Mouse (Mus musculus): ENCODE measurements at regions not wholly inside any gene's neighbourhood (a gene's known extent, or its start where the extent isn't known, plus 50 kb on each side); places are given as distances from the start of the nearest gene placed in this dataset.
A peak's percentile ranks its signal among the peaks of the same experiment; 100 is the strongest.

- no peak for DNase-seq (ENCODE audit: low spot score)
These were observed 126.4 kb upstream of the Gas1 start for GRCm38 (mm10) chr13:60303561-60303960.

- DNase-seq (ENCODE audit: low spot score): no peak
These were observed 128.1 kb upstream of the Gas1 start for GRCm38 (mm10) chr13:60305028-60305810.

GRCm38 (mm10) chr13:60308062-60308801 lies 131.1 kb upstream of the Gas1 start:
- no peak for DNase-seq (ENCODE audit: low spot score)

GRCm38 (mm10) chr13:60309482-60309881 lies 132.3 kb upstream of the Gas1 start:
- no peak for DNase-seq (ENCODE audit: low spot score)

GRCm38 (mm10) chr13:60309926-60310325 lies 132.8 kb upstream of the Gas1 start:
- DNase-seq (ENCODE audit: low spot score): no peak

- no peak for DNase-seq (ENCODE audit: low spot score)
These were observed 135.4 kb upstream of the Gas1 start for GRCm38 (mm10) chr13:60312397-60313085.

- DNase-seq (ENCODE audit: low spot score): no peak
These were observed 141.4 kb upstream of the Gas1 start for GRCm38 (mm10) chr13:60318436-60319020.

- no peak for DNase-seq (ENCODE audit: low spot score)
These were observed 142.1 kb upstream of the Gas1 start for GRCm38 (mm10) chr13:60319268-60319667.

GRCm38 (mm10) chr13:60319861-60320602 lies 142.9 kb upstream of the Gas1 start:
- DNase-seq (ENCODE audit: low spot score): no peak

GRCm38 (mm10) chr13:60322579-60322978 lies 145.4 kb upstream of the Gas1 start:
- no peak for DNase-seq (ENCODE audit: low spot score)

GRCm38 (mm10) chr13:60330475-60331258 lies 153.5 kb upstream of the Gas1 start:
- DNase-seq (ENCODE audit: low spot score): no peak

GRCm38 (mm10) chr13:60336196-60336595 lies 159.0 kb upstream of the Gas1 start:
- DNase-seq (ENCODE audit: low spot score): no peak

GRCm38 (mm10) chr13:60337383-60337782 lies 160.2 kb upstream of the Gas1 start:
- DNase-seq (ENCODE audit: low spot score): no peak

- DNase-seq (ENCODE audit: low spot score): no peak
These were observed 160.9 kb upstream of the Gas1 start for GRCm38 (mm10) chr13:60338107-60338506.

- DNase-seq (ENCODE audit: low spot score): no peak
These were observed 162.9 kb upstream of the Gas1 start for GRCm38 (mm10) chr13:60340068-60340467.

- DNase-seq (ENCODE audit: low spot score): peak; percentile 31
These were observed 170.7 kb upstream of the Gas1 start for GRCm38 (mm10) chr13:60347881-60348280.

GRCm38 (mm10) chr13:60348438-60348837 lies 171.3 kb upstream of the Gas1 start:
- DNase-seq (ENCODE audit: low spot score): no peak

GRCm38 (mm10) chr13:60355707-60356490 lies 178.7 kb upstream of the Gas1 start:
- no peak for DNase-seq (ENCODE audit: low spot score)

- DNase-seq (ENCODE audit: low spot score): no peak
These were observed 181.4 kb upstream of the Gas1 start for GRCm38 (mm10) chr13:60358408-60359060.
